Mouse (Mus musculus): ENCODE results near the gene Ndufa3.

GRCm38 (mm10) chr7:3630478-3630815 is 13.3 kb downstream of the Ndufa3 start:
- no peak for TF ChIP-seq CTCF (IDR thresholded peaks at IDR 0.05; ENCODE audit: borderline replicate concordance, extremely low read depth, insufficient read depth, insufficient read length)
- no peak for TF ChIP-seq POLR2A (IDR thresholded peaks at IDR 0.05; ENCODE audit: borderline replicate concordance, extremely low read depth, insufficient read depth, insufficient read length, poor library complexity, severe bottlenecking)

Data from brain, embryonic 14.5 days (tissue).